Mouse (Mus musculus): ENCODE results near the gene Ptprt. TPM values are rescaled to one million over a fixed set of nuclear protein-coding genes. Genes with fewer than 3 reads are reported as not detected.

Ptprt gene
- total and polyA plus RNA-seq, 3 experiments: 0.76 TPM; not detected in 2

DNA sequence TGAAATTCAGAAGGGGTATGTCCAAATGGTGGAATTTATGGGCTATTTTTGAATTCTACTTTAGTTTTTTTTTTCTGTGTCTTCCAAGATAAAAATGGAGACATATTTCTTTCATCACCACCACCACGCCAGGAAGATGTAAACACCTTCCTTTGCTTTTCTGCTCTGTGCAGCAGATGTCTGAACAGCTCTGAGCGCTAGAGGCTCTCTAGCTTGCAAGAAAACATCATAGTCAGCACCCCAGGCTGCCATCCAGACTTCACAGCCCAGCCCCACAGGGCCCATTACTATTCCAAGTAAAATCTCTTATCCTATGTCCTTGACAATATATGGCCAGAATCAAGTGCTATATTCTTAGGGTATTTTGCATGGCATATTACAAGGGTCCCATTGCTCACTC lies 542.9 kb downstream of the Ptprt start:
- H3K9me3 ChIP-seq (replicated peaks; ENCODE audit: low read length): peaks cover 47% of the 10 kb centered on the region
- H3K27me3 ChIP-seq (replicated peaks): no peaks in the 10 kb centered on the region
- TF ChIP-seq ZNF384 (IDR thresholded peaks at IDR 0.05; ENCODE audit: low read depth, low read length): no peak
- no peak for TF ChIP-seq GABPA (IDR thresholded peaks at IDR 0.05; ENCODE audit: insufficient replicate concordance, low read depth, low read length)
- TF ChIP-seq TBP (conservative IDR thresholded peaks at IDR 0.05; ENCODE audit: low read depth, low read length): no peak
- TF ChIP-seq ETS1 (conservative IDR thresholded peaks at IDR 0.05; ENCODE audit: low read depth, low read length): no peak
- no peak for TF ChIP-seq RCOR1 (conservative IDR thresholded peaks at IDR 0.05; ENCODE audit: low read depth, low read length)
- in situ Hi-C loops (cut with MboI; ENCODE audit: low pct_ligation_motif_present, low pct_unique_long_range_greater_than_20kb, low sequenced_read_pairs) (no loop called here), dilution Hi-C loops (cut with MboI; ENCODE audit: extremely low pct_ligation_motif_present, extremely low pct_unique_long_range_greater_than_20kb, low sequenced_read_pairs) (no loop called here)
- no peaks in the 10 kb centered on the region for H3K4me1 ChIP-seq (ENCODE audit: control insufficient read depth in 1 of 2, insufficient read depth in 2 of 2)
- H3K9ac ChIP-seq (ENCODE audit: insufficient read depth, low read depth): no peak overlapping the region
- no peak overlapping the region for H3K4me3 ChIP-seq (replicated peaks in 1 of 3; ENCODE audit: low read depth in 2 of 3, low read length in 2 of 3, poor library complexity in 1 of 3)
- no peak for DNase-seq (ENCODE audit: extremely low read depth)
- no peaks in the 10 kb centered on the region for H3K36me3 ChIP-seq (replicated peaks in 1 of 2; ENCODE audit: control insufficient read depth in 1 of 2, insufficient read depth in 1 of 2, low read length in 1 of 2)
- no peak overlapping the region for H3K27ac ChIP-seq (ENCODE audit: insufficient read depth, low read depth)
- H3K79me2 ChIP-seq (replicated peaks; ENCODE audit: control insufficient read depth, extremely low read depth, insufficient read depth, poor library complexity, severe bottlenecking): no peaks in the 10 kb centered on the region
- H3K4me2 ChIP-seq (ENCODE audit: insufficient read depth, low read depth, poor library complexity, severe bottlenecking): no peak overlapping the region

GRCm38 (mm10) chr2:162082391-162082790 lies 578.6 kb downstream of the Ptprt start:
- H3K9me3 ChIP-seq (replicated peaks; ENCODE audit: low read length): peaks cover 70% of the 10 kb centered on the region
- dilution Hi-C loops (cut with MboI; ENCODE audit: extremely low pct_ligation_motif_present, extremely low pct_unique_long_range_greater_than_20kb, low sequenced_read_pairs): no loop called here
- no peaks in the 10 kb centered on the region for H3K4me1 ChIP-seq (ENCODE audit: control insufficient read depth in 1 of 2, insufficient read depth in 2 of 2)
- no peak overlapping the region for H3K9ac ChIP-seq (ENCODE audit: insufficient read depth, low read depth)
- H3K27ac ChIP-seq (ENCODE audit: insufficient read depth, low read depth): no peak overlapping the region
- H3K4me2 ChIP-seq (ENCODE audit: insufficient read depth, low read depth, poor library complexity, severe bottlenecking): no peak overlapping the region
- in situ Hi-C loops (cut with MboI; ENCODE audit: low pct_ligation_motif_present, low pct_unique_long_range_greater_than_20kb, low sequenced_read_pairs): no loop called here
- no peaks in the 10 kb centered on the region for H3K79me2 ChIP-seq (replicated peaks; ENCODE audit: control insufficient read depth, extremely low read depth, insufficient read depth, poor library complexity, severe bottlenecking)
- TF ChIP-seq NRF1 (IDR thresholded peaks at IDR 0.05; ENCODE audit: low read depth, low read length) (no peak), GABPA (IDR thresholded peaks at IDR 0.05; ENCODE audit: insufficient replicate concordance, low read depth, low read length) (no peak), TCF12 (IDR thresholded peaks at IDR 0.05; ENCODE audit: low read depth, low read length) (no peak), ZKSCAN1 (IDR thresholded peaks at IDR 0.05; ENCODE audit: borderline replicate concordance, low read depth, low read length) (no peak), ZC3H11A (IDR thresholded peaks at IDR 0.05; ENCODE audit: low read depth, low read length) (no peak), IRF4 (IDR thresholded peaks at IDR 0.05; ENCODE audit: low read depth, low read length) (no peak), RAD21 (IDR thresholded peaks at IDR 0.05; ENCODE audit: low read depth, low read length) (no peak), HCFC1 (IDR thresholded peaks at IDR 0.05; ENCODE audit: low read depth, low read length) (no peak), POLR2A (IDR thresholded peaks at IDR 0.05; ENCODE audit: low read depth, low read length) (no peak), RCOR1 (conservative IDR thresholded peaks at IDR 0.05; ENCODE audit: low read depth, low read length) (no peak)
- DNase-seq (ENCODE audit: extremely low read depth): no peak
- no peaks in the 10 kb centered on the region for H3K27me3 ChIP-seq (replicated peaks)
- no peaks in the 10 kb centered on the region for H3K36me3 ChIP-seq (replicated peaks in 1 of 2; ENCODE audit: control insufficient read depth in 1 of 2, insufficient read depth in 1 of 2, low read length in 1 of 2)
- no peak overlapping the region for H3K4me3 ChIP-seq (replicated peaks in 1 of 3; ENCODE audit: low read depth in 2 of 3, low read length in 2 of 3, poor library complexity in 1 of 3)

Data from CH12.LX (cell line).